Mouse (Mus musculus) right cerebral cortex, postnatal 25 days (tissue): ENCODE results near the gene Capn8.

Experiments
- DNase-seq: peaks from one replicate; pipeline ENCODE4 v3.0.0; 2022

Gene Capn8

GRCm38 (mm10) chr1:182553649-182554375 is 11.0 kb upstream of the Capn8 start:
- peak; percentile 48 for DNase-seq

GRCm38 (mm10) chr1:182558271-182558670 is 6.5 kb upstream of the Capn8 start:
- DNase-seq = no peak

- DNase-seq = no peak
These were observed 5.3 kb upstream of the Capn8 start for GRCm38 (mm10) chr1:182559530-182559929.

GRCm38 (mm10) chr1:182560390-182561098 is 4.3 kb upstream of the Capn8 start:
- DNase-seq = peak; percentile 36

GRCm38 (mm10) chr1:182561945-182562514 is 2.8 kb upstream of the Capn8 start:
- DNase-seq = no peak

- DNase-seq = no peak
These were observed 2.0 kb upstream of the Capn8 start for GRCm38 (mm10) chr1:182562576-182563370.

GRCm38 (mm10) chr1:182565351-182565835 is 586 bp downstream of the Capn8 start:
- no peak for DNase-seq

- no peak for DNase-seq
These were observed 6.3 kb downstream of the Capn8 start for GRCm38 (mm10) chr1:182571148-182571547.

GRCm38 (mm10) chr1:182571973-182572372 is 7.2 kb downstream of the Capn8 start:
- DNase-seq = no peak

- DNase-seq = no peak
These were observed 9.3 kb downstream of the Capn8 start for GRCm38 (mm10) chr1:182573856-182574665.

GRCm38 (mm10) chr1:182574666-182575049 is 9.9 kb downstream of the Capn8 start:
- DNase-seq = no peak

GRCm38 (mm10) chr1:182584169-182584568 is 19.4 kb downstream of the Capn8 start:
- no peak for DNase-seq

- no peak for DNase-seq
These were observed 20.5 kb downstream of the Capn8 start for GRCm38 (mm10) chr1:182585162-182585840.

GRCm38 (mm10) chr1:182587706-182588105 is 22.9 kb downstream of the Capn8 start:
- DNase-seq = no peak

- DNase-seq = no peak
These were observed 26.7 kb downstream of the Capn8 start for GRCm38 (mm10) chr1:182591491-182591890.

- DNase-seq = no peak
These were observed 27.6 kb downstream of the Capn8 start for GRCm38 (mm10) chr1:182592436-182592835.

- DNase-seq = no peak
These were observed 40.7 kb downstream of the Capn8 start for GRCm38 (mm10) chr1:182605330-182606150.

- no peak for DNase-seq
These were observed 45.0 kb downstream of the Capn8 start for GRCm38 (mm10) chr1:182609701-182610335.

GRCm38 (mm10) chr1:182615465-182615864 is 50.7 kb downstream of the Capn8 start:
- no peak for DNase-seq
